Mouse (Mus musculus): ENCODE results near the gene Gm13289.
A peak's percentile ranks its signal among the peaks of the same experiment; 100 is the strongest.
"Not testable (repeated sequence)": the region's sequence is repeated elsewhere in the genome, so short reads cannot be mapped to it uniquely, and the experiment has no call there.

Gm13289 gene

GRCm38 (mm10) chr4:88782335-88782734 is 5.6 kb downstream of the Gm13289 start:
- not testable (repeated sequence) for DNase-seq (ENCODE audit: low spot score in 2 of 2)

GRCm38 (mm10) chr4:88785409-88785808 is 8.7 kb downstream of the Gm13289 start, which contains the start of gene Gm13276:
Gm13276 (plus strand) TSS chr4:88785709.
- not testable (repeated sequence) for DNase-seq (ENCODE audit: low spot score in 2 of 2)

GRCm38 (mm10) chr4:88788402-88788801 is 11.7 kb downstream of the Gm13289 start, which contains the start of gene Gm13277:
Gm13277 (plus strand) TSS chr4:88788632.
- peak; percentile 29 to 69 for DNase-seq (ENCODE audit: low spot score in 2 of 2)

- DNase-seq (ENCODE audit: low spot score in 2 of 2): not testable (repeated sequence)
Measured at GRCm38 (mm10) chr4:88791250-88791649, 14.5 kb downstream of the Gm13289 start, which contains the start of gene Gm13278. Gm13278 (plus strand) TSS chr4:88791550.

GRCm38 (mm10) chr4:88793936-88794675 is 17.4 kb downstream of the Gm13289 start, which contains the start of gene Gm13275:
Gm13275 (plus strand) TSS chr4:88794487.
- DNase-seq (ENCODE audit: low spot score in 2 of 2): peak; percentile 42 to 64

- not testable (repeated sequence) for DNase-seq (ENCODE audit: low spot score in 2 of 2)
Measured at GRCm38 (mm10) chr4:88797097-88797496, 20.4 kb downstream of the Gm13289 start, which contains the start of gene Gm13279. Gm13279 (plus strand) TSS chr4:88797397.

- not testable (repeated sequence) for DNase-seq (ENCODE audit: low spot score in 2 of 2)
Measured at GRCm38 (mm10) chr4:88799365-88799764, 22.6 kb downstream of the Gm13289 start, which contains the start of gene Gm13285. Gm13285 (plus strand) TSS chr4:88799665.

GRCm38 (mm10) chr4:88802954-88803353 is 26.2 kb downstream of the Gm13289 start, which contains the start of gene Gm13287:
Gm13287 (plus strand) TSS chr4:88803254.
- not testable (repeated sequence) for DNase-seq (ENCODE audit: low spot score in 2 of 2)

GRCm38 (mm10) chr4:88805231-88805630 is 28.5 kb downstream of the Gm13289 start, which contains the start of gene Gm13288:
Gm13288 (plus strand) TSS chr4:88805531.
- DNase-seq (ENCODE audit: low spot score in 2 of 2): not testable (repeated sequence)

GRCm38 (mm10) chr4:88805761-88806160 is 29.0 kb downstream of the Gm13289 start:
- DNase-seq (ENCODE audit: low spot score in 2 of 2): peak in 1 of 2 experiments; percentile 7

GRCm38 (mm10) chr4:88815928-88816327 is 39.2 kb downstream of the Gm13289 start, which contains the start of gene Ifna7:
Ifna7 (plus strand) TSS chr4:88816228.
- no peak for DNase-seq (ENCODE audit: low spot score in 2 of 2)

- DNase-seq (ENCODE audit: low spot score in 2 of 2): no peak
Measured at GRCm38 (mm10) chr4:88819659-88820058, 42.9 kb downstream of the Gm13289 start, which contains the start of gene Ifna11. Ifna11 (plus strand) TSS chr4:88819959.

GRCm38 (mm10) chr4:88822995-88823394 is 46.3 kb downstream of the Gm13289 start:
- peak in 1 of 2 experiments; percentile 8 for DNase-seq (ENCODE audit: low spot score in 2 of 2)
